Mouse (Mus musculus): ENCODE measurements at regions not wholly inside any gene's neighbourhood (a gene's known extent, or its start where the extent isn't known, plus 50 kb on each side); places are given as distances from the start of the nearest gene placed in this dataset.

GRCm38 (mm10) chr4:105853086-105853485, 63.4 kb downstream of the Gm12728 start:
- no peak for TF ChIP-seq GATA1 (IDR thresholded peaks at IDR 0.05; ENCODE audit: borderline replicate concordance, low read length)
- no peak for TF ChIP-seq FLI1 (IDR thresholded peaks at IDR 0.05; ENCODE audit: low read length)

Data from megakaryocyte, embryonic 14.5 days (primary cell).